Mouse (Mus musculus): ENCODE data around the gene 1700029H14Rik.

Gene 1700029H14Rik

GRCm38 (mm10) chr8:13540122-13540521 is 22.1 kb downstream of the 1700029H14Rik start:
- no peak for DNase-seq

- DNase-seq: peak; percentile 81
Observed at GRCm38 (mm10) chr8:13538821-13539220, 23.4 kb downstream of the 1700029H14Rik start.

- no peak for DNase-seq
Observed at GRCm38 (mm10) chr8:13537102-13537501, 25.2 kb downstream of the 1700029H14Rik start.

- no peak for DNase-seq
Observed at GRCm38 (mm10) chr8:13533123-13533522, 29.1 kb downstream of the 1700029H14Rik start.

GRCm38 (mm10) chr8:13531602-13532171 is 30.6 kb downstream of the 1700029H14Rik start:
- DNase-seq: no peak

GRCm38 (mm10) chr8:13530941-13531340 is 31.3 kb downstream of the 1700029H14Rik start:
- DNase-seq: peak; percentile 72

GRCm38 (mm10) chr8:13530401-13530800 is 31.9 kb downstream of the 1700029H14Rik start:
- DNase-seq: no peak

GRCm38 (mm10) chr8:13529891-13530316 is 32.4 kb downstream of the 1700029H14Rik start:
- DNase-seq: peak; percentile 73

- no peak for DNase-seq
Observed at GRCm38 (mm10) chr8:13529011-13529840, 33.0 kb downstream of the 1700029H14Rik start.

GRCm38 (mm10) chr8:13521392-13521791 is 40.9 kb downstream of the 1700029H14Rik start:
- no peak for DNase-seq

- DNase-seq: no peak
Observed at GRCm38 (mm10) chr8:13520349-13520748, 41.9 kb downstream of the 1700029H14Rik start.

- peak; percentile 51 for DNase-seq
Observed at GRCm38 (mm10) chr8:13519503-13519902, 42.8 kb downstream of the 1700029H14Rik start.

GRCm38 (mm10) chr8:13517284-13517781 is 44.9 kb downstream of the 1700029H14Rik start:
- no peak for DNase-seq

- no peak for DNase-seq
Observed at GRCm38 (mm10) chr8:13516728-13517127, 45.5 kb downstream of the 1700029H14Rik start.

GRCm38 (mm10) chr8:13516011-13516442 is 46.2 kb downstream of the 1700029H14Rik start:
- DNase-seq: no peak

- no peak for DNase-seq
Observed at GRCm38 (mm10) chr8:13513556-13514370, 48.5 kb downstream of the 1700029H14Rik start.

- no peak for DNase-seq
Observed at GRCm38 (mm10) chr8:13512677-13513076, 49.6 kb downstream of the 1700029H14Rik start.

- DNase-seq: no peak
Observed at GRCm38 (mm10) chr8:13512016-13512415, 50.2 kb downstream of the 1700029H14Rik start.

- no peak for DNase-seq
Observed at GRCm38 (mm10) chr8:13507284-13507937, 54.9 kb downstream of the 1700029H14Rik start.

- DNase-seq: no peak
Observed at GRCm38 (mm10) chr8:13506849-13507248, 55.4 kb downstream of the 1700029H14Rik start.

GRCm38 (mm10) chr8:13504894-13505674 is 57.2 kb downstream of the 1700029H14Rik start:
- no peak for DNase-seq
